Mouse (Mus musculus): ENCODE data around the gene Ncor2.

DNA sequence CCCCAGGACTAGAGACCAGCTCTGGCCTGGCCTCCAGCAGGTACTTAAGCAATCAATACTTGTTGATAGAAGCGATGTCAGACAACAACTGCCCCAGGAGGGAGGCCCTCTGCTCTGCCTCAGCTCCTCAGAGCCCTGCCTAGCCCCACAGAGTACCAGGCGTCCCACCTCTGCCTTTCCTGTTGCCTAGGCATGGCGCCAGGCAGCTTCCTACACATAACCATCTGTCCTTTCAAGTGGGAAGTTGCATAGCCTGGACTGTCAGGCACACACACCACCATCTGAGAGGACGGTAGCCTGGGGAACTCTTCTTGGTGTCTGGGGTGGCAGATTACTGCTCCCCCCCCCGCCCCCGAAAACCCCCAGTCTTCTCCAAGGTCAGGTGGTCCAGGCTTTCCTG lies 182.2 kb downstream of the Ncor2 start:
- TF ChIP-seq CHD2 (IDR thresholded peaks at IDR 0.05; ENCODE audit: low read depth, low read length) (no peak), HCFC1 (IDR thresholded peaks at IDR 0.05; ENCODE audit: borderline replicate concordance, insufficient read depth, low read length) (no peak), ZC3H11A (IDR thresholded peaks at IDR 0.05; ENCODE audit: borderline replicate concordance, low read depth, low read length) (no peak), ZNF384 (IDR thresholded peaks at IDR 0.05; ENCODE audit: low read depth, low read length) (no peak)
